Mouse (Mus musculus): ENCODE results near the gene Olfr524. TPM values are rescaled to one million over a fixed set of nuclear protein-coding genes. Genes with fewer than 3 reads are reported as not detected.

Gene Olfr524
- total RNA-seq, 1 experiment from 2014 or later: not detected

- ATAC-seq (replicated peaks; ENCODE audit: low read depth, poor library complexity, severe bottlenecking): no peak
Measured at GRCm38 (mm10) chr7:140187721-140188390, 17.9 kb downstream of the Olfr524 start.

- peak; percentile 59; the same call in 1 of the 2 replicates for ATAC-seq (replicated peaks; ENCODE audit: low read depth, poor library complexity, severe bottlenecking)
Measured at GRCm38 (mm10) chr7:140186646-140187620, 18.8 kb downstream of the Olfr524 start.

GRCm38 (mm10) chr7:140184206-140184605 is 21.6 kb downstream of the Olfr524 start:
- no peak for ATAC-seq (replicated peaks; ENCODE audit: low read depth, poor library complexity, severe bottlenecking)

DNA sequence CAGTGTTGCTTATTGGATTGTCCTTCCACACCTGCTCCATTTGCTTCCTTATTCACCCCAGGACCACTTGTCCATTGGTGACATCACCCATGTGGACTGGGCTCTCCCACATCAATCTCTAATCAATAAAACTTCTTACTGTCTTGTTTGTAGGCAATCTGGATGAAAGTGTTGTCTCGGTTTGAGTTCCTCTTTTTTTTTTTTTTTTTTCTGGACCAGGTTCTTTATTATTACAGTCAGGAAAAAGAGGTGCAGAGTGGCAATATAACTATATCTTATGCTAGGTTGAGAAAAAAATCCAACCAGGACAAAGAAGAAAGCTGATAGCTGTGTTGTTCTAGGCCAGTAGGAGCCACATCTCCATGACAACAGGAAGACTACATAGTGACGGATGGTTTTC is 25.1 kb downstream of the Olfr524 start:
- no peak for ATAC-seq (replicated peaks; ENCODE audit: low read depth, poor library complexity, severe bottlenecking)

- no peak for ATAC-seq (replicated peaks; ENCODE audit: low read depth, poor library complexity, severe bottlenecking)
Measured at GRCm38 (mm10) chr7:140179176-140179575, 26.6 kb downstream of the Olfr524 start.

- ATAC-seq (replicated peaks; ENCODE audit: low read depth, poor library complexity, severe bottlenecking): no peak
Measured at GRCm38 (mm10) chr7:140172936-140173335, 32.8 kb downstream of the Olfr524 start, which contains the start of gene Olfr523. Gene Olfr523 (plus strand): TSS chr7:140173217.

DNA sequence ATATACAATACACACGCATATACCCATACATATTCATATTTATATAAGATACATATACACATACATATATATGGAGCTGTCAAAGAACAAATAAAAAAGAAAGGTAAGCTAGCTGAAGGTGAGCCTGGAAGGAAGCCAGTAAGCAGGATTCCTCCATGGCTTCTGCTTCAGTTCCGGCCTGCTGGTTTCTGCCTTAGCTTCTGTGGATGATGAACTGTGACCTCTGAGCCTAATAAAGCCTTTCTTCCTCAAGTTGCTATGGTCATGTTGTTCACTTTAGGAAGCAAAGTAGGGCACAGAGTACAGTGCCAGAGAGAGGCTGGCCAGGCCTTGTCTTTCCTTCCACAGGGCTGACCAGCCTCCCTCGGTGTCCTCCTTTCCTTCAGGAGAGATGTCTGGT is 34.9 kb downstream of the Olfr524 start:
- ATAC-seq (replicated peaks; ENCODE audit: low read depth, poor library complexity, severe bottlenecking): no peak

DNA sequence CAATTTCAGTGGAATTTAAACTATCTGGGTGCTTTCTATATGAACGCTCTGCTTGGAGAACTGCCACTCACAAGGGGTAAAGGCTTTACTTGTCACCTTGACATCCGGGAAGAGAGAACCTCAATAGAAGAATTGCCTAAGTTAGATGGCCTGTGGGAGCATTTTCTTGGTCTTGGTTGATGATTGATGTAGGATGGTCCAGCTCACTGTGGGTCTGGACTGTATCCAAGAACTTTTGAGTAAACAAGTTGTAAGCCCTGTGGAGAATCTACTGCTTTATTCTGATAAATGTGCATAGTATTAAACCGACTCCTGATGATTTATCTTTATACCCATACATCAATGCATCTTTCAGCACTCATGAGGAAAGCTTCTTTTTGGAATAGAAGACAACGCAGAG is 36.4 kb downstream of the Olfr524 start:
- no peak for ATAC-seq (replicated peaks; ENCODE audit: low read depth, poor library complexity, severe bottlenecking)

GRCm38 (mm10) chr7:140167950-140168349 is 37.8 kb downstream of the Olfr524 start:
- no peak for ATAC-seq (replicated peaks; ENCODE audit: low read depth, poor library complexity, severe bottlenecking)

DNA sequence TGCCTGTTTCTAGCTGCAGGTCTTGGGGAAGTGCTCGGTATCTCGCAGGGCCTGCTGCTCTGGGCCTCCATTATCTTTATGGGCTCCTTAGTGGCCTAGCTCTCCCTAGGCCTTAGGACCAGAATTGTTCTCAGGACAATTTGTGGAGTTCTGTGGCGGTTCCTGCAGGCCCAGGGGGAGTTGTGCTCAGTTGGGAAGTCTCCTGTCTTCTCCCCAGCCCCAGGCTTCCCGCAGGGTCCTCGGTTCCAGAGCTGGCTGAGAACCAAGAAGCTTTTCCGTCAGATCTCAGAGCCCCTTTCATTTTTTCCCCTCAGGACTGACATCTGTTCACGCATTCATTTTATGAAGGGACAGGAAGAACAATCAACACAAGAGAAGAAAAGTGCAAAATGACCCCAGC is 41.1 kb downstream of the Olfr524 start, which contains the start of gene Olfr522:
Olfr522 (minus strand) TSS at position 101 of the 400 bp plus-strand sequence.
- ATAC-seq (replicated peaks; ENCODE audit: low read depth, poor library complexity, severe bottlenecking): no peak

DNA sequence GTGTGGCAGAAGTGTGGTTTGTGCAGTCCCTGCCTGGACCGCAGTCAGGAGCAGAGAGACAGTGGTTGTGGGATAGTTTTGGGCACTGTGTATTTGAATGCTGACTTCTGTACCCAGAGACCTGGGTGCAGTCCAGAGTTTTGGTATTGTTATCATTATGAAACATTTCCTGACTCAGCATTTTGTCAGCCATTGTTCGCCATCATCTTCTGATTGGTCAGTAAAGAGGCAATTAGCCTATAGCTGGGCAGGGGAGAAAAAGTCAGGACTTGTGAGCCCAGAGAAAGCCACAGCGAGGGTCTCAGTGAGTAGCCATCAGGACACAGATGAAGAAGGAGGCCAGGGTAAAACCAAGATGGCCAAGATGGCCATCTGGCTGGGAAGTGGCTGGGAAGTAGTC is 45.4 kb downstream of the Olfr524 start:
- ATAC-seq (replicated peaks; ENCODE audit: low read depth, poor library complexity, severe bottlenecking): no peak

- 0 out of 2 replicates have a peak, but pooled peaks have one; percentile 5 for ATAC-seq (replicated peaks; ENCODE audit: low read depth, poor library complexity, severe bottlenecking)
Measured at GRCm38 (mm10) chr7:140154218-140154927, 51.4 kb downstream of the Olfr524 start, which contains the start of gene Sprn. Gene Sprn (minus strand): TSS chr7:140154877.

- ATAC-seq (replicated peaks; ENCODE audit: low read depth, poor library complexity, severe bottlenecking): no peak
Measured at GRCm38 (mm10) chr7:140153829-140154217, 51.9 kb downstream of the Olfr524 start.

DNA sequence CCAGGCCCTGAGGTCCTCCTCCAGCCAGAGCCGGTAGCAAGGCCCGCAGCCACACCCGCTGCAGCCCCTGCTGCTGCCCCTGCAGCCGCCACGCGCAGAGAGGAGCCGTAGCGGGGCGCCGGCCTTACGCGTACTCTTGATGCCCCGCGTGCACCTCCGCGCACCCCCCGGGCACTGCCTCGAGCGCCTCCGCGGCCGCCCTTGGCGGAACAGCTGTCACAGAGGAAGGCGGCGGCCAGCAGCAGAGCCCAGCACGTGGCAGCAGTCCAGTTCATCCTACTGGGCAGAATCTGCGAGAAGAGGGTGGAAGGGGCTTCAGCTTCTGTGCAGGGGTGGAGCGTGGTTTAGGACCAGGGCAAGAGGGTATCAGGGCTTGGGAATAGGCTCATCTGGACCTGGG is 52.4 kb downstream of the Olfr524 start:
- ATAC-seq (replicated peaks; ENCODE audit: low read depth, poor library complexity, severe bottlenecking): 0 out of 2 replicates have a peak, but pooled peaks have one; percentile 39

Other genes starting within 250 kb of the Olfr524 start
- 0.49 TPM in 1 of 2 replicates, not detected in the other for gene 6430531B16Rik, start 227.2 kb downstream of the Olfr524 start, total RNA-seq (2017)
- 0.34 and 0.46 TPM in 2 replicates for gene Adam8, start 213.4 kb downstream of the Olfr524 start, total RNA-seq (2017)
- gene Zfp511, start 169.6 kb downstream of the Olfr524 start, total RNA-seq (2017): 21.7 and 23.6 TPM in 2 replicates
- gene Tubgcp2, start 169.3 kb downstream of the Olfr524 start, total RNA-seq (2017): 47.4 and 54.2 TPM in 2 replicates
- gene Msx3, start 156.9 kb downstream of the Olfr524 start, total RNA-seq (2017): not detected in 2 replicates
- not detected in 2 replicates for gene Caly, start 123.4 kb downstream of the Olfr524 start, total RNA-seq (2017)
- gene Prap1, start 112.6 kb downstream of the Olfr524 start, total RNA-seq (2017): not detected in 2 replicates
- 2.8 and 6.6 TPM in 2 replicates for gene Fuom, start 103.5 kb downstream of the Olfr524 start, total RNA-seq (2017)
- 11.1 and 11.4 TPM in 2 replicates for gene Paox, start 90.2 kb downstream of the Olfr524 start, total RNA-seq (2017)
- gene Echs1, start 89.5 kb downstream of the Olfr524 start, total RNA-seq (2017): 59.3 and 73.0 TPM in 2 replicates
- gene Mtg1, start 68.4 kb downstream of the Olfr524 start, total RNA-seq (2017): 13.6 and 21.2 TPM in 2 replicates
- not detected in 2 replicates for gene Sprn, start 51.1 kb downstream of the Olfr524 start, total RNA-seq (2017)
- not detected in 2 replicates for gene Olfr522, start 41.2 kb downstream of the Olfr524 start, total RNA-seq (2017)
- gene Olfr523, start 32.7 kb downstream of the Olfr524 start, total RNA-seq (2017): not detected in 2 replicates
- gene Cd163l1, start 12.3 kb upstream of the Olfr524 start, total RNA-seq (2017): not detected in 2 replicates
- not detected in 2 replicates for gene 5830411N06Rik, start 41.3 kb upstream of the Olfr524 start, total RNA-seq (2017)
- gene Olfr525, start 114.9 kb upstream of the Olfr524 start, total RNA-seq (2017): not detected in 2 replicates
- gene Olfr527, start 128.1 kb upstream of the Olfr524 start, total RNA-seq (2017): not detected in 2 replicates
- not detected in 2 replicates for gene Olfr60, start 155.7 kb upstream of the Olfr524 start, total RNA-seq (2017)
- gene Olfr530, start 170.4 kb upstream of the Olfr524 start, total RNA-seq (2017): not detected in 2 replicates
- gene Olfr531, start 197.0 kb upstream of the Olfr524 start, total RNA-seq (2017): not detected in 2 replicates
- not detected in 2 replicates for gene Olfr532, start 215.7 kb upstream of the Olfr524 start, total RNA-seq (2017)

Measured in common myeloid progenitor, adult 5-6 weeks (primary cell).